Mouse (Mus musculus) brain, embryonic 14.5 days (tissue): ENCODE measurements around the gene Agrp.

Experiments
- CTCF ChIP-seq: fragments of 200-500 bp; IDR thresholded peaks from 2 replicates; pipeline ENCODE4 v1.5.1; 2012; ENCODE audit warnings: inconsistent platforms, mild to moderate bottlenecking, moderate library complexity, borderline replicate concordance; ENCODE audit not compliant: insufficient read depth, insufficient read length; ENCODE audit errors: extremely low read depth
- POLR2A ChIP-seq: fragments of 200-500 bp; IDR thresholded peaks from 2 replicates; pipeline ENCODE4 v1.6.1; 2012; ENCODE audit warnings: mild to moderate bottlenecking, inconsistent platforms, borderline replicate concordance; ENCODE audit not compliant: poor library complexity, insufficient read depth, insufficient read length, severe bottlenecking; ENCODE audit errors: extremely low read depth

- TF ChIP-seq CTCF = no peak
- TF ChIP-seq POLR2A = no peak
Measured at GRCm38 (mm10) chr8:105645205-105645604, 8.0 kb upstream of the Agrp start.
